In the genomic region with DNA sequence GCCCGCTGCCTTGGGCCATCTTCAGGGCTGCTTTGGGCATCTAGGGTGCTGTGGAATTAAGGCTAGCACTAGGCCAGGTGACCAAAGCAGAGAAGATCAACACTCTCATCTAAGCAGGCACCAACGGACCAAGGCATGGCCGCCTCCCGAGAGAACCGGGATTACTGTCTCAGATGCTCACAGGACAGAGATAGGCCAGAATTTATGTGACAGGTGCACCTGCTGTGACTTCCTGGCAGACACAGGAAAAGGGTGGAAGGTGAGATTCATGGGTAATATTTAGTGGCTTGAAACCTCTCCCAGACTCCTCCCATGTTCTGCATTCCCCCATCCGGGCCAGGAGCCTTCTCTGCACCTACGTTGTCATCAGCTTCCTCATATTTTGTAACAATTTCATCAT, we compare ENCODE assay signal across 15 mouse cellular contexts. TPM values are rescaled to one million over a fixed set of nuclear protein-coding genes. Genes with fewer than 3 reads are reported as not detected.
DNase-seq lines count a peak whose midpoint lies in the region; ATAC-seq and TF ChIP-seq lines count a peak whose summit lies in the region.
"Had no signal": no experiment of that assay in that cellular context is flagged by ENCODE, and none has a peak within 500 bp of the region (broad histone marks: within the 10 kb centered on the region; RNA-seq: fewer than 3 reads in every experiment).

No protein-coding gene starts in this region.

- no peak for DNase-seq in cerebellum, postnatal 4 days (ENCODE audit: low spot score in 2 of 2)
- no peak for DNase-seq in lung, postnatal 0 days (ENCODE audit: low spot score)
- peak; percentile 84 to 87 for DNase-seq in cerebellum, postnatal 14 days
- no peak for DNase-seq in right cerebral cortex, postnatal 4 days
- DNase-seq in spleen, adult 12 weeks (ENCODE audit: low spot score): no peak
- DNase-seq: heart, adult 18-20 months; right cerebral cortex, adult 18-20 months had no signal

- TF ChIP-seq EP300 in lung, postnatal 0 days (IDR thresholded peaks at IDR 0.05): no peak

- no peak overlapping the region for H3K9ac ChIP-seq in lung, embryonic 15.5 days
- H3K9ac ChIP-seq in lung, postnatal 0 days (replicated peaks; ENCODE audit: low read depth): no peak overlapping the region
- no peak overlapping the region for H3K9ac ChIP-seq in intestine, postnatal 0 days (ENCODE audit: low read depth, low read length)
- H3K9ac ChIP-seq: liver, embryonic 15.5 days had no signal

- no peak overlapping the region for H3K27ac ChIP-seq in lung, embryonic 15.5 days
- H3K27ac ChIP-seq in lung, postnatal 0 days (ENCODE audit: low read length): no peak overlapping the region
- no peak overlapping the region for H3K27ac ChIP-seq in intestine, postnatal 0 days (ENCODE audit: low read depth, low read length)
- H3K27ac ChIP-seq: kidney, postnatal 0 days; liver, embryonic 15.5 days had no signal

- H3K4me1 ChIP-seq in lung, embryonic 15.5 days: peaks cover 15% of the 10 kb centered on the region; the same call in 1 of the 2 replicates
- no peaks in the 10 kb centered on the region for H3K4me1 ChIP-seq in lung, postnatal 0 days (ENCODE audit: insufficient read depth, low read depth, low read length)
- H3K4me1 ChIP-seq in intestine, postnatal 0 days (replicated peaks; ENCODE audit: control insufficient read depth, insufficient read depth, low read length): peaks cover 7% of the 10 kb centered on the region; the same call in 1 of the 2 replicates

- TF ChIP-seq CTCF in lung, postnatal 0 days (IDR thresholded peaks at IDR 0.05): no peak
- TF ChIP-seq CTCF in intestine, postnatal 0 days (IDR thresholded peaks at IDR 0.05; ENCODE audit: low read depth): no peak

- H3K9me3 ChIP-seq in lung, embryonic 15.5 days: no peaks in the 10 kb centered on the region
- no peaks in the 10 kb centered on the region for H3K9me3 ChIP-seq in lung, postnatal 0 days (ENCODE audit: low read length)
- no peaks in the 10 kb centered on the region for H3K9me3 ChIP-seq in intestine, postnatal 0 days (ENCODE audit: control insufficient read depth)
- H3K9me3 ChIP-seq: liver, embryonic 15.5 days had no signal

- H3K4me2 ChIP-seq in lung, embryonic 15.5 days: peak overlapping the region; percentile 96; the same call in 1 of the 2 replicates
- no peak overlapping the region for H3K4me2 ChIP-seq in lung, postnatal 0 days (replicated peaks; ENCODE audit: low read depth, low read length)
- H3K4me2 ChIP-seq in intestine, postnatal 0 days (replicated peaks; ENCODE audit: low read depth): peak overlapping the region; percentile 92; the same call in 1 of the 2 replicates
- H3K4me2 ChIP-seq: liver, embryonic 15.5 days had no signal

- H3K27me3 ChIP-seq in lung, embryonic 15.5 days: peaks cover 8% of the 10 kb centered on the region; the same call in 1 of the 2 replicates
- H3K27me3 ChIP-seq in lung, postnatal 0 days (replicated peaks; ENCODE audit: insufficient read depth, low read length): no peaks in the 10 kb centered on the region
- no peaks in the 10 kb centered on the region for H3K27me3 ChIP-seq in intestine, postnatal 0 days (replicated peaks; ENCODE audit: control insufficient read depth, insufficient read depth, low read length)

- peak; percentile 33 for ATAC-seq in cerebellum, adult (ENCODE audit: insufficient number of reproducible peaks, low FRiP score, low TSS enrichment)
- ATAC-seq in lung, embryonic 15.5 days (ENCODE audit: borderline replicate concordance, extremely low read depth, low FRiP score, low TSS enrichment): no peak
- no peak for ATAC-seq in lung, postnatal 0 days
- no peak for ATAC-seq in intestine, postnatal 0 days
- ATAC-seq: CD4-positive, CD25-positive, alpha-beta regulatory T cell, adult 4 months; inflammation-experienced regulatory T-cells, adult 6 months had no signal

- 76% methylated on average over 7 of the region's 7 CpGs for WGBS in lung, embryonic 15.5 days
- 76% methylated on average over 7 of the region's 7 CpGs for WGBS in lung, postnatal 0 days
- 66% methylated on average over 7 of the region's 7 CpGs for WGBS in intestine, postnatal 0 days

- H3K36me3 ChIP-seq in lung, embryonic 15.5 days: no peaks in the 10 kb centered on the region
- H3K36me3 ChIP-seq in lung, postnatal 0 days (ENCODE audit: insufficient read depth, low read length): no peaks in the 10 kb centered on the region
- no peaks in the 10 kb centered on the region for H3K36me3 ChIP-seq in intestine, postnatal 0 days (ENCODE audit: control insufficient read depth, insufficient read depth)
- H3K36me3 ChIP-seq: G1E; liver, embryonic 15.5 days had no signal

- H3K4me3 ChIP-seq in lung, embryonic 15.5 days: no peak overlapping the region
- no peak overlapping the region for H3K4me3 ChIP-seq in lung, postnatal 0 days (ENCODE audit: low read depth, low read length)
- no peak overlapping the region for H3K4me3 ChIP-seq in intestine, postnatal 0 days (ENCODE audit: low read depth, low read length)
- H3K4me3 ChIP-seq: liver, embryonic 15.5 days had no signal

RNA-seq across cellular contexts. Expression of a gene that starts 2.1 kb away (rescaled TPM):
- 10.5 and 11.0 TPM in 2 replicates for polyA plus RNA-seq in lung, embryonic 15.5 days (2015; fragmentation: Nextera tagmentation; extraction: Ambion mirVana)
- polyA plus RNA-seq in lung, postnatal 0 days (2015; fragmentation: Nextera tagmentation; extraction: Ambion mirVana): 19.8 and 22.4 TPM in 2 replicates
- polyA plus RNA-seq in intestine, postnatal 0 days (2015; fragmentation: Nextera tagmentation; extraction: Ambion mirVana): 6.2 and 7.3 TPM in 2 replicates

Comparison
In these comparisons a context has a peak if more than half of its experiments do, and no peak if none do; other contexts are left out.
1. DNase-seq: peak in cerebellum, postnatal 14 days (2 of 2); none in cerebellum, postnatal 4 days (0 of 2), lung, postnatal 0 days (single experiment), right cerebral cortex, postnatal 4 days (single experiment) and spleen, adult 12 weeks (single experiment).